Mouse (Mus musculus) fat pad, adult 2 months (tissue): ENCODE results near the gene Aspm.
"Not testable (repeated sequence)": the region's sequence is repeated elsewhere in the genome, so short reads cannot be mapped to it uniquely, and the experiment has no call there.

Experiments used
- DNase-seq: peaks from one replicate; pipeline ENCODE4 v3.0.0-alpha.2; 2011; ENCODE audit warnings: low read depth, low spot score; ENCODE audit errors: extremely low read depth

Gene Aspm

GRCm38 (mm10) chr1:139454340-139455225 lies at the start of gene Aspm:
Aspm (plus strand) TSS chr1:139454772.
- DNase-seq, result peak; percentile 14

DNA sequence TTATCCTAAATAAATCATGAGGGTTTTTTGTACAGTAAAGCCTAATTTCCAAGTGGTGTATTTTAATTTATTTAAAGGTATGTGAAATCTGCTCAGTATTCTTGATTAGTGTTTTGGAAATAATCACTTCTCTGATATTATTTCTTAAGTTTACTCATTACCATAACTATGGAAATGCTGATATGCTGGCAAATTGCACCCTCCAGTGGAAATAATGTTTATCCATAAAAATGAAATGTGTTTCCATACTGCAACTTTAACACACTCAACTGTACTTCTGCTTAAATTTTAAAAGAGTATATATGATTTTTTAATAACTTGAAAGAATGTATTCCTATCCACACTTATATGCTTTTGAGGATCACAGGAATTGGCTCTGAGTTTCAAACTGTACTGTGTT lies 48.8 kb upstream of the Aspm start:
- DNase-seq, result no peak

DNA sequence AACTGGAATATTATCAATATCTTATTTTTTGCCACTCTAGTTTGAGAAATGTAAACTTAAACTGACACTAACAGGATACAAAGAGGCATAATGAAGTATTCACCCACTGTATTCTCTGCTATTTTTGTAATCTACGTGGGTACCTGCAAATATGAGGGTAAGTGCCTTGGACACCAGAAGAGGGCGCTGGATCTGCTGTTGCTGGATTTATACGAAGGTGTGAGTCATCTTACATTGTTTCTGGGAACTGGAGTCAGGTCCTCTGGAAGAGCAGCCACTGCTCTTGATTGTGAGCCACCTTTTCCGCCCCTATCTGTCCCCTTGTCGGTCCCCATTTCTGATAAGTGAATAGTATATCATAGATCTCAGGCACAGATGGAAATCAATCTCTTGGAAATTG lies 46.9 kb upstream of the Aspm start:
- no peak for DNase-seq

DNA sequence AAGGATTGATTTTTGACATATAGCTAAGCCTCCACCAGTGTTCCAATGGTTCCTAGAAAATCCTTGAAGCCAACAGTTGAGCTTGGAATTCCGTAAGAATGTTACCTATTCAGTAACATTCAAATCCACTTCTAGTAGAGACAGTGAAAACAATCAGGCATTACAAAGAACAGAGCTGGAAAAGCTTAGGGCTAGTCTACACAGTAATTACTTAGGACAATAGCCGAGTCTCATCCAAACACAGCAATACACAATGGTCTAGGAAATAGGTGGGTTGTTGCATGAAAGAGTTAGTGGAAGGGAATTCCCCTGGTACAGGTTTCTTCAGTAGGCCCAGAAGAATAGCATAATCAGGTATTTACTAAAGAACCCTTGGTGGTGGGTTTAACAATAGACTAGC lies 42.2 kb upstream of the Aspm start:
- DNase-seq, result not testable (repeated sequence)

- no peak for DNase-seq
Observed at GRCm38 (mm10) chr1:139413465-139413864, 41.1 kb upstream of the Aspm start.

GRCm38 (mm10) chr1:139421521-139421874 lies 33.1 kb upstream of the Aspm start:
- no peak for DNase-seq

GRCm38 (mm10) chr1:139421875-139422791 lies 32.4 kb upstream of the Aspm start, which contains the start of gene Zbtb41:
Zbtb41 (plus strand) TSS chr1:139422288.
- no peak for DNase-seq

DNA sequence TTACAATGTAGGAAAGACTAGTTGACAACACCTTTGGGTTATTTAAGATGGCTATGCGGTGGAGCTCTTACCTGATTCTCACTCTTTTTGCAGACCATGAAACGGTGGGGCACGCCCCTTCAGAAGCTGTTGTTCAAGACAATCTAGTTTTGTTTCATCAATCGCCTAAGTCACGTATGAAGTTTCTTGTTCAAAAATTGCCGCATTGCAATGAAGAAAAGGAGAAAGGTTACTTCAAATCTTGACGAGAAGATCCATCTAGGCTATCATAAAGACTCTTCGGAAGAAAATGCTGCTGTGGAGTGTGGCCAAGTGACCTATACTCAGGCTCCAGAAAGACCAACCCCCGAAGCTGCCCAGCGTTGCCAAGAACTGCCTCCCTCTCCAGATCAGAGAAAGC lies 31.6 kb upstream of the Aspm start:
- no peak for DNase-seq

DNA sequence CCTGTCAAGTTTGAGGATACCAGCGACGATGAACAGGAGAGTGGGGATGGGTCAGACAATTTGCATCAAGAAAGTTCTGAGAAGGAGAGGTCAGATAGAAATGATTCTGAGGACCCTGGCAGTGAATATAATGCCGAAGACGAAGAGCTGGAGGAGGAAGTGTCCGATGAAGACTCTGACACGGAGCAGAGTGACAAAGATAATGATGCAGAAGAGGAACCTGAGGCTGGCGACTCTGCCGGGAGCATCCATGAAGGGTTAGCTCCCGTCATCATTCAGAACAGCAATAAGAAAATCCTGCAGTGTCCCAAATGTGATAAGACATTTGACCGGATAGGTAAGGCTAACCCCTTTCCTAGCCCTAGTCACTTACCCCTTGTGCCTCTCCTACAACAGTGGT lies 30.6 kb upstream of the Aspm start:
- no peak for DNase-seq

- DNase-seq, result no peak
Observed at GRCm38 (mm10) chr1:139425006-139425405, 29.6 kb upstream of the Aspm start.

DNA sequence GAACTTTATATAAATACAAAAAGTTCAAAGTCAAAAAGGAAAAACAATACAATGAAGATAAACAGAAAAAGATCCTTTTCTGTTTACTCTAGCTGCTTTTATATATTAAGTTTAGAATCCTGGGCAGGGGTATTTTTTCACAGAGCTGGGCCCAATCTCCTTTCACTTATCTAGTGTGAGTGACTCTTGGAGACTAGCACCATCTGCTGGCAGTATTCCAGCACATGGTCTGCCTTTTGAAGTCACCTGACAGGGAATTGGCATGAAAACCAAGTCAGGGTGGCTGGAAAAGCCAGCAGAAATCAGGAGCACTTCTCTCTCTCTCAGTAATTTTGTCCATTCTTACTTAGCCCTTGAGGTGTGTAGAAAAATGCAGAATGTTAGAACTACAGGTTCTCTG lies 16.2 kb upstream of the Aspm start:
- no peak for DNase-seq

- DNase-seq, result not testable (repeated sequence)
Observed at GRCm38 (mm10) chr1:139443103-139443502, 11.5 kb upstream of the Aspm start.

- DNase-seq, result no peak
Observed at GRCm38 (mm10) chr1:139455226-139455869, 776 bp downstream of the Aspm start.

DNA sequence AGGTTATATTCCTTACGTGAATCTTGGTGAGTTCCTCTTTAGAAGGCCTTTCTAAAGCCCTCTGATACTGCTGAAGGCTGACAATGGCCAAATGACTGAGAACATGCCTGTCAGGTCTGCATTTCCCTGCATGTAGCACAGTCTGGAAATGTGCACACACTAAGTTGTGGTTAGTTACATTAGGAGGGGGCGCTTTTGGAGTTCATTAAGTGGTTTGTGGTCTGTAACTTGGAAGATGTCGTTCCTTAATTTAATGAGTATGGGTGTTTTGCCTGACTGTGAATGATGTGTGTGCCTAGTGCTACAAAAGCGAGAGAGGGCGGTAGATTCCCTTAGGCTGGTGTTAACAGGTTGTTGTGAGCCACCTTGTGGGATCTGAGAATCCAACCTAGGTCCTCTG lies 6.2 kb downstream of the Aspm start:
- no peak for DNase-seq

GRCm38 (mm10) chr1:139465936-139466335 lies 11.4 kb downstream of the Aspm start:
- no peak for DNase-seq

GRCm38 (mm10) chr1:139478898-139479297 lies 24.3 kb downstream of the Aspm start:
- DNase-seq, result no peak

- no peak for DNase-seq
Observed at GRCm38 (mm10) chr1:139480246-139480645, 25.7 kb downstream of the Aspm start.

- no peak for DNase-seq
Observed at GRCm38 (mm10) chr1:139481146-139481545, 26.6 kb downstream of the Aspm start.

GRCm38 (mm10) chr1:139494630-139495029 lies 40.1 kb downstream of the Aspm start:
- DNase-seq, result no peak

DNA sequence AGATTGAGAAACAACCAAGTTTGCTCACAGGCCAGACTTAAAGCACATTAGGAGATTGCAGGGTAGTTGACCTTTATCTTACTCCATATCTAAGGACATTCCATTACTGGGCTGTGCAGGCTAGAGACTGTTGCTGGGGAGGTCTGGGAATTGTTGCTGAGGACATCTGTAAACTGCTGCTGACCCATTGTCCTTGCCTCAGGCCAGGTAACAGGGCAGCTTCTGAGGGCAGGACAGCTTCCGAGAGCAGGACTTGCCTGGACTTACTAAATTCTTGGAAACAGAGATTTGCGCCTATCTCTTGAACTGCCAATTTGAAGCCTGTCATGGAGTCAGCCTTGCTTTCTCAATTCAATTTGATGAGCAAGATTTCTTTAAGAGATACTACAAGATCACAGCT lies 40.8 kb downstream of the Aspm start:
- no peak for DNase-seq

DNA sequence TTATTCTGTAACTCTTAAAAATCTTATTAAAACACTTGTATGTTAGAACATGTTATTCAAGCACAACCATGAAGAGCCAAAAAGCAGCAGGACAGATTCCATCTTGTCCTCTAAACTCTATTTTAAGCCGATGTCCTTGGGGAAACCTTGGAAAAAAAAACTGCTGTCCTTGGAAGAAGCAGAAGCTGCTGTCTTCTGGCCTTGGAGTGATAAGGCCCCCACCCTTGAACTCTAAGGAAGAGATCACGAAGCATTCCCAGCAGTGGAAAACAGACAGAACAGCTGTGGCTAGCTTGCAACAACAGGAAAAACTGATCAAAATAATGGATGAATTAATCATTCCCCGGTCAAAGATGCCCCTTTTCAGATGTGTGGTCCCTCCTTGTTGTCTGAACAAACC lies 41.6 kb downstream of the Aspm start:
- DNase-seq, result no peak
